Comparison of ENCODE assay signal across 18 mouse cellular contexts in genomic region chr15:86221369-86221768, GRCm38 (mm10).
"Had no signal": no experiment of that assay in that cellular context is flagged by ENCODE, and none has a peak within 500 bp of the region (broad histone marks: within the 10 kb centered on the region; RNA-seq: fewer than 3 reads in every experiment).

No protein-coding gene starts in this region.

- H3K4me1 ChIP-seq: limb, embryonic 10.5 days; limb, embryonic 13.5 days; midbrain, embryonic 13.5 days; neural tube, embryonic 13.5 days; stomach, embryonic 15.5 days had no signal

- H3K4me3 ChIP-seq: limb, embryonic 10.5 days; limb, embryonic 13.5 days; liver, embryonic 12.5 days; liver, embryonic 15.5 days; midbrain, embryonic 10.5 days; midbrain, embryonic 13.5 days; myocyte; neural tube, embryonic 13.5 days; stomach, embryonic 15.5 days had no signal

- H3K27ac ChIP-seq: limb, embryonic 10.5 days; limb, embryonic 13.5 days; liver, embryonic 12.5 days; liver, embryonic 15.5 days; midbrain, embryonic 10.5 days; midbrain, embryonic 13.5 days; neural tube, embryonic 13.5 days; stomach, embryonic 15.5 days had no signal

- H3K36me3 ChIP-seq: limb, embryonic 10.5 days; midbrain, embryonic 13.5 days; neural tube, embryonic 13.5 days; stomach, embryonic 15.5 days had no signal

- ATAC-seq: liver, embryonic 12.5 days; midbrain, embryonic 13.5 days; midbrain, embryonic 16.5 days had no signal

- H3K27me3 ChIP-seq: limb, embryonic 13.5 days; liver, embryonic 12.5 days; liver, embryonic 15.5 days; megakaryocyte, embryonic 14.5 days; midbrain, embryonic 13.5 days; neural tube, embryonic 13.5 days; stomach, embryonic 15.5 days had no signal

- DNase-seq: kidney, adult 18-20 months; liver; lung, adult 2 months; retina, postnatal 1 day; right cerebral cortex, postnatal 25 days; spleen, adult 18-20 months; thymus, postnatal 25 days had no signal
